Mouse (Mus musculus): ENCODE measurements around the gene Szrd1.

DNA sequence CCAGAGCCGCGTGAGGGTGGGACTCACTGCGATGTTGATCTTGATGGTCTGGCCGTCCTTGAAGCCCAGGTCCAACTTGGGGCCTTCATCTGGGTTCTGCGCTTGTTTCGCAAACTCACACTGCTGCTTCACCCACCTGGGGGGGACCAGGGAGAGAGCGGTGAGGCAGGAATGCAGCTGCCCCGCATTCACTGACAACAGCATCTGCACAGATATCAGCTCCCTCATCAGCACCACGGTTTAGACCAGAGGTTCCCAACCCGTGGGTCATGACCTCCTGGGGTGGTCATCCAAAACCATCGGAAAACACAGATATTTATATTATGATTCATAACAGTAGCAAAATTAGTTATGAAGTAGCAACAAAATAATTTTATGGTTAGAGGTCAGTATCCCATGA lies 67.1 kb downstream of the Szrd1 start:
- TF ChIP-seq CTCF (IDR thresholded peaks at IDR 0.05; ENCODE audit: borderline replicate concordance, control insufficient read depth, extremely low read depth, insufficient read depth, low read length, poor library complexity) (no peak), POLR2A (IDR thresholded peaks at IDR 0.05; ENCODE audit: control insufficient read depth, extremely low read depth, insufficient read depth, low read length, poor library complexity) (no peak)

Data from thymus, adult 2 months (tissue).